Mouse (Mus musculus) adrenal gland, adult 18-20 months (tissue): ENCODE measurements around the gene Fcrl6. TPM values are rescaled to one million over a fixed set of nuclear protein-coding genes. Genes with fewer than 3 reads are reported as not detected.
A peak's percentile ranks its signal among the peaks of the same experiment; 100 is the strongest.

Experiments used
- DNase-seq, 2 experiments: peaks; one replicate each; pipeline ENCODE4 v3.0.0; 2021 to 2022; ENCODE audit warnings: low spot score in 2 of 2
- total RNA-seq, 2 experiments: library from RNA; stranded (reverse); gene quantifications; 1 replicate in 1 of 2; 2 replicates in 1 of 2; pipeline ENCODE4 v1.2.3; 2021

The Fcrl6 gene
- total RNA-seq, 2 experiments from 2014 or later = not detected

DNA sequence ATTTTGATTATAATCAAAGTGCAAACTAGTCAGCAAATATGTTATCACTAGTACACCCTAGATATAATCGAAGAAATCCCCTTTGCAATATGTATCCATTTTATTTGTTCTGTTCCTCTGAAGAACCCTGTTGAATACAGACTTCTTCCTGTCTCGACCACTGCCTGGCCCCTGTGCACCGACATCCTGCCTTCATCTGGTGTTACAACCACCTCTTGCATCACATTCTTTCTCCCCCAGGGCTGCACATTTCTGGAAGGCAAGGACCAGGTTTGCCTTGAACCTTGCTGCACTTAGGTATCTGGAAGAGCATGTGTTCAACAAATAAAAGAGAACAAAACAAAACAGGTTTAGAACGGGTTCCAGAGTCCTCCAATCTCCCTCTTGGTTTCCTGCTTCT lies 13.1 kb upstream of the Fcrl6 start:
- DNase-seq = no peak

DNA sequence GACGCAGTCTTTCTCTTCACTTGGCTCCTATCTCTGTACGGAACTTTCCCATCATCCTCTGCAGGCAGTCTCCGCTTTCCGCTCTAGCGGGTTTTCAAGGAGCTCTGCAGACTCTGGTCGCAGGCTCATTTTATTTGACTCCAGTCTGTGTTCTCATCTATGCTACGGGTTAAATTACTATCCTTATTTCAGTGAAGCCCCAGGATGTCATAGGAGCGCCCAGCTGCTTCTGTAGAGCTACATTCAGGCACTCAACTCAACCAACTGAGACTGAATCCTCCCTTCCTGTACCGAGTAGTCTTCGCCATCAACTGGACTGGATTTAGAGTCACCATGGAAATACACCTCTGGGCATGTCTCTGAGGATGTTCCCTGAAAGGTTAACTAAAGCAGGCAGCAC lies 12.3 kb upstream of the Fcrl6 start:
- no peak for DNase-seq

DNA sequence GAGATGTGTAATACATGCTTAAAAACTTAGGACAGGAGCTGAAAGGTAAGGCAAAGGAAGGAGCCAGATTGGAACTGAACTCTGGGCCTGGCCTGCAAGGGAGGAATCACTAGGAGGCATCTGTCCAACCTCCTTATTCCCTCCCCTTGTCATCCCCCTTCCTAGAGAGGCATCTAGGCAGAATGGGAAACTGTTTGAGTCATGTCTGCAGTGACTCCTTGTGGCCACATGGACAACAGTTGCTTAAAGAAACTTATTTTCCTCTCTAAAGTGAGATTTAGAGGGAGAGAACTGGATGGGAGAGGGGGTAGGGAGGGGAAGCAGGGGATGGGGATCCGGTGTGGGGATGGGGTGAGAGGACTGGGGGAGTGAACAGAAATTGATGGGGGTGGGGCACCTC lies 10.4 kb upstream of the Fcrl6 start:
- no peak for DNase-seq

DNA sequence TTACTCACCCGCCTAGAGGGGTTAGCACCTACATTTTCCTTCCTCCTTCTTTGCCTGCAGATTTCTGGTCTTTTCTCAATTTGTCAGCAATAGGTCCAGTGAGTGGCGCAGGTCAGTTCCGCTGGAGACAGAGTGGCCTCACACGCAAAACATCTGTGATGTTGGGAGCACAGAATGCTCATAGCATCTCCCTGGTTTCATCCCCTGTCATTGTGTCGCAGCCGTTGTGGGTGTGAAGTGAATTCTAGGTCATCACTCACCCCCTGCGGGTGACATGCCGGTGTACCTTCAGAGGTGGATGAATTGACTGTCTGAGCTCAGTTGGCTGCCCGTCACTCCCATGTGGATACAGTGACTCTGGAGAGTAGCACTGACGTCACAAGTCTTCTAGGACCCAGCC lies 9.0 kb upstream of the Fcrl6 start:
- no peak for DNase-seq

DNA sequence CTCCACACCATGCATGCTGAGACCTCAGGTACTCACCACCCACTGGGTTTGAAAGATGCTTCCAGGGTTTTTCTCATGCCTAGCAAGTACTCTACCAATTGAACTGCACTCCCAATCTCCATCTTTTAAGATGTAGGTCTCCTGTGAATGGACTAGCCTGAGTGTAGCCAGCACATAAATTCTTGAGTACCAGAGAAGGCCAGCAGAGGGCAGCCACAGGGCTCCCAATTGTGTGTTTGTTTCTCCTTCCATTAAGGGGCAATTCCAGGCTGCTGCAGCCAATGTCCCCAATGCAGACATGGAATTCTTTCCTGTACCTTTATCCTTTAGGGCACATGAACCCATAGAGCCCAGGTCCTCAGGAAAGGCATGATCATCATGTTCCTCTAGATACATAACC lies 7.9 kb downstream of the Fcrl6 start:
- DNase-seq = peak in 1 of 2 experiments; percentile 40

DNA sequence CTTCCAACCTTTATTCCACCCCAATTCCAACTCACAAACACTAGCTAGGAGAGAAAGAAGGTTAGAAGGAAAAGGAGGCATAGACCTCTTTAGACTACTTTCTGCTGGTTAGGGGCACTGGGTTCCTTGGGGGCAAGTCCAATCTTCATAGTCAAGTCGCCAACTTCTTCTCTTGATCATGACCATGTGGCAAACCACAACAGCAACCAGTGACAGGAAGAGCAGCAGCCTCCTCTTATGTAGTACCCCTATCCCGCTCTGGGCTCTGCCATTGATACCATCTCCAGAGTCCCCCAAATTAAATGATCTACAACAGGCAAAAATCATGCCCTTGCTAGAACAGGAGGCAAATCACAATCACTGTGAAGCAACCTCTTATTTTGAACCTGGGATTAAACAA lies 8.4 kb downstream of the Fcrl6 start:
- no peak for DNase-seq

DNA sequence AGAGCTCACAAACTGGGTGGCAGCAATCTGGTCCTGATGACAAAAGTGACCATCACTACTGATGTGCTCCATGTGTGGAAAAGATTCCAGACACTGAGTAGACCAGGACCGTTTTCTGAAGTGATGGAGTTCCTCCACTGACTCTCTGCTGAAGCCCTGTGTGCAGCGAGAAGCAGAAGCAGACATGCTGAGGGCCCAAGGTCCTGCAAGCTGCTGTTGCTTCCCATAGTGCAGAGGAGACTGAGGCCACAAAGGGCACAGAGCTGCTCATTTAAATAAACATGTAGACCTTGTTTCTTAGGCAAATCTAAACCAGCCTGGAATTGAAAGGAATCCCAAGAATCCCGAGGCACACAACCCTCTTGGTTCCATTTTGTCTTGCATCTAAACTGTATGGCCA lies 9.0 kb downstream of the Fcrl6 start:
- no peak for DNase-seq

DNA sequence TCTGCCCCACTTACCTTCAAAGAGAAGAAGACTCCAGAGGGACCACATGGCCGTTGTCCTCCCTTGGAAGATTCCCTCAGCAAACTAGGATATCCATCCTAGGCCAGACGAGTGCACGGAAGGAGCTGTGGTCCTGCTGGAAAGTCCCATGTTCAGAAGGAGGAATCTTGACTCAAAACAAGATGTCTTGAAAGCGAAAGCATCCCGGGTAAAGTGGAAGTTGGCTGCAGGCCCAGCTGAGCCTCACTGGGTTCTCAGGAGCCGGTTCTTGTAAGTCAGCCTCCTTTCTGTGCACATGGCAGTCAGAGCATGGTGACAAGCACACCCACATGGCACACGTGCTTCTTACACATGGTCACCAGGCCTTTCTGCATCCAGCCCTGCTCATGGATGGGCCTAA lies 12.0 kb downstream of the Fcrl6 start, which contains the start of gene Slamf8:
Gene Slamf8 (minus strand): TSS at position 184 of the 400 bp plus-strand sequence.
- peak in 1 of 2 experiments; percentile 30 for DNase-seq

DNA sequence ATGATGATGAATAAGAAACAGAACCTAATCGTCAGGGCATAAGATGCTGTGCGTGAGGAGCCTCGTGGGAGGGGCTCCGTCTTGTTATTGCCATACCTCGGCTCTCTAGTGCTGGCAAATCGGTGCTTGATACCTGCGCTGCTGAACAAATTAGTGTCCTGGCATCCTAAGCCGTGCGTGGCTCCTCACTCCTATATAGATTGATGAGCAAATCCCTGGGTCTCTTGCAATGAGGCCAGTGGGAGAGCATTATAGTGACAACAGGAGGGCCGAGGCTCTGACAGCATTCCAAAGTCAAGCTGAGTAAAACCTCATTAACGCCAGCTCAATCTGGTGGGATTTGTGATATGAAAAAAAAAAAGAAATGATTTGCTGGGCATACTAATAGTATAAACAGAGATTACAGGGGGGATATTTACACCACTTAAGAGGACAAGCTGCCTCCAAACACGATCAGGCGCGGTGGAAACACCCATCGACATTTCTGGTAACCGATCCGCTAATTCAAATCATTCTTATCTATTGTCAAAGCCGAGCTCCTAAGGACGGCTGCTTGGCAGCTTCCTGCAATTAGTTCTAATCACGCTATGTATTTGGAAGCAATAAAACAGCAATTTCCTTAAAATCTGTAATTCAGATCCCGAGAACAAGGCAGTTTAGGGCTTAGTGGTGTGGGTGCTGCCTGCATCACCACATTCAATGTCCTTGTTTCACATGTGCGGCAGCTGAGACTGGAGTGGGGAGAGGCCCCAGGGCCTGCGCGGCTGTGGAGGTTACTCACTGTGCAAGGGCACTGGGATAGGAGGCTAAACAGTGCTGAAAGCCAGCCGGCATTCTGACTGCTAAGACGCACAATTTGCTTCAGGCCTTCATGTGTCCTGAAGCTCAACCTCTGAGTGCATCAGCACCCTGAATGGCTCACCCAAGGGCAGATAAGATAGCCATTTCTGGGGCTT lies 16.5 kb downstream of the Fcrl6 start:
- no peak for DNase-seq

DNA sequence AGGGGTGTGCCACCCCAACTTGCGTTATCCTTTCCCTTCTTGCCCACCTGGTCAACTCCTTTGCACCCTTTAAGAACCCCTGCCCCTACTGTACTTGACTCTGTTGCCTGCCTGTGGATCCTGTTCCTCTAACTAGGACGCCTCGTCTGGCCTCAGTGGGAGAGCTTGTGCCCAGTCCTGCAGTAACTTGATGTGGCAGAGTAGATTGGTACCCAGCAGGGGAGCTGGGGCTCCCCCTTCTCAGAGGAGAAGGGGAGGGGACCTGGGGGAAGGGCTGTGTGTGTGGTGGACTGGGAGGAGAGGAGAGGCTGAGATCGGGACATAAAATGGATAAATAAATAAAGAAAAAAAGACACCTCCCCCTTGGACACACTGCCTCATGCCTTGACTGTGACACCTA lies 17.3 kb downstream of the Fcrl6 start:
- DNase-seq = no peak

DNA sequence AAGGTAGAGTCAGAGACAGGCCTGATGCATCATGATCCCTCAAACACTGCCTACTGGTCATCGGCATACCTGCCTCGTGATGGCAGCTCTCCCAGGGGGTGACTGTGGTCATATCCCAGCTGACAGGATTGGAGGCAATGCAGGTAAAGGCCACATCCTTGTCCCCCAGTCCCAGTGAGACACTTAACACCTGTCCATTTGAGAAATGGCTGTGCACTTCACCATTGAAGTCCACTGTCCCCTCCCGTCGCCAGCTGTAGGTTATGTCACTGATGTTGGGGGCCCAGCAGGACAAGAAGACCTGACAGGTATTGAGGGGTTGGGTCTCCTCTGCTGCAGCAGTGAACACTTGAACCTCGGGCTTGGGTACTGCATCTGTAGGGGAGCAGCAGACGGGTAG lies 18.1 kb downstream of the Fcrl6 start:
- DNase-seq = peak in 1 of 2 experiments; percentile 13

DNA sequence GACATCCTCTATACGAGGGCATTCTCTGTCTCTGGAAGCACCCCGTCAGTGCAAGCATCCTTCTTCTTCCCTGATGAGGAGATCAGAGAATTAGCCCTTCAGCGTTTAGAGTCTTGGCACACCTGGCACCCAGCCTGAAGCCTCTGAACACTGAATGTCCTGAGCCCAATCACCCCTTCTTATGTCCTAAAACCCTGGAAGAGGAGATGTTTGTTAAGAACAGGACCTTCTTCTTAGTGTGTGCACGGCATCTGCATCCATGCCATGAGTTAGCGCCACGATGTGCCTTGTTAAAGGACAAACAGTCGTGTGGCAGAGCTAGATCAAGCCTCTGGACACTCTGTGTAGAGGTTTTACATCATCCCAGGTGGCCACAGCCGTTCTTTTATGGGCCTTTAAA lies 19.9 kb downstream of the Fcrl6 start:
- peak in 1 of 2 experiments; percentile 6 for DNase-seq

DNA sequence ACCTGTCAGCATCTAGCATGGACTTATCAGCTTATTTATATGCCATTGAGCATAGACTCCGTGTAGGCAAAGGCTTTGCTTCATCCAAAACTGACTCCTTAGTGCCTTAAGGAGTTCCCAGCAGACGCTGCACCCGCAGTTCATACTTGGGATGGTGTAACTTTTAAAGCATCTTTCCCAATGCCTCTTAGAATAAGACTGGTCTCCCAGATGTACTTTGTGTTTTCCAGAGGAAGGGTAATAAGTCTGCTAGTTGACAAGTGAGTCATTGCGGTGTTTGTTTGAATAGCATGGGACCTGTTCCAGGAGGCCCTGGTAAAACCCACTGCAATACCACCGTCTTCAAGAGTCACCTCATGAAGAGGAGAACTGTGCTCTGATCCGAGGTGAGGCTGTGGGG lies 22.2 kb downstream of the Fcrl6 start:
- DNase-seq = no peak

DNA sequence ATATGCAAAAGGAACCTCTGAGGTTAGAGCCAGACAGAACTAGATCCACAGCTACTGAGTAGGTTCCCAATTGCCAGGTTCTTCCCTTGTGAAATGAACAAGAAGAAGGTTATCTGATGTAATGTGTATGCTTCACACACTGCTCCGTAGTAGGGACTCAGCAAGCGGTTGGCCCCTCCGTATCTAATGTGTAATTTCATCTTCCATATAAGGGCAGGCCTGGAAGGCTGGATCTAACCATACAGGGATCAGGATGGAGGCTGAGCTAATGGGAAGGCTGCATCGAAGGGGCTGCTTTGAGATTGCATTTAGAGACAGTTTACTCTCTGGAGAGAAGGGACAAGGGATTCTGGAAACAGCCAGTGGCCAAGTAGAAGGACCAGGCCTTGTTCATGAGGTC lies 34.6 kb downstream of the Fcrl6 start:
- no peak for DNase-seq

DNA sequence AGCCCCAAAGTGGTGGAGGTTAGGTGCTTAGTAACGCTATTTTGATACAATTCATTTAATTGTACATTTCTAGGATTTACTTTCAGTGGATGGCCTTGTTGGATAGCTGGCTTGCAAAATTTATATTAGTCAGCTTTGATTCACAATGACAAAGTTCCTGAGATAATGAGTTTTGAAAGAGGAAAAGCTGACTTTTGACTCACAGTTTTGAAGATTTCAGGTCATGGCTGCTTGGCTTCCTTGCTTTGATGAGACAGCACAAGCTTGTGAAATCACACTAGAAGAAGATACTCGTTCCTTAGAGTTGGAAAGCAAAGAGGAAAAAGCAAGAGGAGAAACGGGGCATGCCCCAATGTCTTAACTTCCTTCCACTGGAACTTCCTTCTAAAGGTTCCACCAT lies 36.2 kb downstream of the Fcrl6 start:
- no peak for DNase-seq

DNA sequence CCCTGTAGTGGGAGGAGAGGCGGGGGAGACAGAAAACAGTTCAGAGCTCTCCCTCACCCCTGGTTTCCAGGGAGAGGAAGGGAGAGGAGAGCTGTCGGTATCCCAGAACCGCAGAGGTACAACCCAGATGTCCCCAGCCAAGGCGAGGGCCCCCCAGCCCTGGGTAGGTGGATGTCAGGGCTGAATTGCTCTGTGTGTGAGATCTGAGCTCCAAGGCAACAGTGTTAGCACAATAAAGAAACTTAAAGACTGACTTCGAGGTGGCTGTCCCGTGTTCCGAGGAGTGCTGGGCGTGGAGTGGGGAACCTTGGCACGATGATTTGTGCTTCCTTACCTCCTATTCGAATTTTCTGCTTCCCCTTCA lies 38.9 kb downstream of the Fcrl6 start:
- DNase-seq = no peak

DNA sequence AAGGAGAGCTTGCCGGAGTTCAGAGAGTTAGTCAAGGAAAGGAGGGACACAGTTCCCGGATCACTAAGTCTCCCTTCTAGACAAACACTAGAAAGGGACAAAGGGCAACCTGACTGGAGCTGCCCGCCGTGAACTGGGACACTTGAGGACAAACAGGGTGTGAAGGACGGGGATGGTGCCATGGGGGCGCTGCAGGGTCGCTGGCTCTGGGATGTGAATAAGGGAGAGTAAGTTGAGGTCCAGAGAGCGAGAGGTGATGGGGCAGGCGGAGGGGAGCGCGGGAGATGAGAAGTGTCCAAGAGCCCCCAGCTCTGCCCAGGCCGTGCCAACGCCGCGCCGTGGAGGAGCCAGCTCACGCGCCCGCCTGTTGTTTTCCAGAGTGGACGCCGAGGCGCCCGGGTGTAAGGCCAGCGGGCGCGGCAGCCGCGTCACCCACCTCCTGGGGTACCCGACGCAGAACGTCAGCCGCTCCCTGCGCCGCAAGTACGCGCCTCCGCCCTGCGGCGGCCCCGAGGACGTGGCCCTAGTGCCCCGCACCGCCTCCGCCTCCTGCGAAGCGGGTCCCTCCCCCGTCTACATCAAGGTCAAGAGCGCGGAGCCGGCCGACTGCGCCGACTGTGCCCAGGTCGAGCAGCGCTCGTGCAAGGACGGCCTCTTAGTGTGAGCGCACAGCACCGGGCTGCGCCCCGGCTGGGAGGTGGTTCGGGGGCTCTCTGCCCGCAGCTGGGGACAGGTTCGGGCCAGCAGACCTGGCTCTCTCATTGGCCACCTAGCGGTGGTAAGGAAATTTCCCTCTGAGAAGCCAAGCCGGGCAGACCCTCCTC lies 39.5 kb downstream of the Fcrl6 start:
- peak; percentile 70 to 83 for DNase-seq

DNA sequence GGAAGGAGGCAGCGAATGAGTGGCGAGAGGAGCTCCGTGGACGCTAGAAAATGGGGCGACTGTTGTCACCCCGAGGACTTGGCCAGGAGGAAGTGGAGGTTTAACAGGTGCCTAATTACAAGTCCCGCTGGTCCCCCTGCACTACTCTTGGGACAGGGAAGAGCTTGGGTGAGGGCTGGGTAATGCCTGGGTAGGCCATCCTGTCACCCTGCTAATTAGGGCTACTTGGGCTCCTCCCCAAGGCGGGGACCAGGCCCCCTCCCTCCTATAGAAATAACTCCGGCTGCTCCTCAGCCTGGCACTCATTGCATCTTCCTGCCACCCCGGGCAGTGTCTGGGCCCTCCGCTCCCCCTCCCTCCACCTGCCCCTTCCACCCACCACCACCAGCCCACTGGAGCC lies 46.7 kb downstream of the Fcrl6 start, which contains the start of gene Vsig8:
Gene Vsig8 (plus strand): TSS at position 301 of the 400 bp plus-strand sequence.
- no peak for DNase-seq

DNA sequence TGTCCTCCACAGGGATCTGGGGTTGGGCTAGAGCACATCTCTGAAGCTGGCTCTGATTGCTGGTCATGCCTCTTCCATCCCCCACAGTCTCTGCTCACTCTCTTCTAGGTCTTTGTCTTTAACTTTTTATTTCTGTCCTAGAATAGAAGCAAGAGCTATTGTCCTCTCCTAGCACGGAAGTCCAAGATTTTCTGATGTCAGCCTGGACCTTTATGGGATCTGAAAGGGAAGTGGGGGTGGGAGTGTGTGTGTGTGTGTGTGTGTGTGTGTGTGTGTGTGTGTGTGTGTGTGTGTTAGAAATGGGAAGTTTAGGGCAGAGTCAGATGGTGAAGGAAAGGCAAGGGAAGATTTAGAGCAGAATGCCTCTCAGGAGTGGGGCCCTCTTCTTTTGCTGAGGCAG lies 49.7 kb downstream of the Fcrl6 start:
- DNase-seq = no peak

DNA sequence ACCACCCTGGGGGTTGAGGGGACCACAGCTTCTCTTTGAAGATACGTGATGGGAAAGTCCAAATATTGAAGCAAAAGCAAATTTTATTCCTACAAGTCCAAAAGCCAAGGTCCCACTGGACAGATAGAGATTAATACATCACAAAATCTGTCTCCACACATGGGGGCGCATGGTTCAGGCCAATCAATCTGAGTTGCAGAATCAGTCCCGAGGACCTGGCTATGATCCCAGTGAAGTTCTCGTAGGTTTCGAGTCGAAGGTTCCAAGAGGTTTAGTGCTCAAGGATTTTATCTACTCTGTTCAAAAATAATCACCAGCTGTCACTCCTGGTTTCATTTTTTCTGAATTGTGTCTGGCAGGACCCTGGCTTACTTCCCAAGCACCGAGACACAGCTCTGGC lies 51.3 kb downstream of the Fcrl6 start:
- DNase-seq = no peak

DNA sequence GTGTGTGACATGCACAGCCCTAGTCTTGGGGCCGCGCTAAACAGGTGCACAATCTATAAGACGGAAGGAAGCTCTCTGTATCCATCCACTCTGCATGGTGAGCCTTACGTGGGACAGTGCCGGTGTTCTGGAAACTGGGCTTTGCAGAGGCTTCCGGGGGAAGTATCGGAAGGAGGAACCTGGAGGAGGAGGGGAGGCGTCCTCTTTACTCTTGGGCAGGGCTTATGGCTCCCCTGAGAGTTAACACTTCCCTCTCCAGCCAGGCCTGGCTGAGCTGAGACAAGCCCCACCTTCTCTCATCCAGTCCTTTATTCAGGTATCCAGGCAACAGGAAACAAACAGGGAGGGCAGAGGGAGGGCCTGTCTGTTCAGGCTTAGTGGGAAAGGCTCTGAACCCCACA lies 51.8 kb downstream of the Fcrl6 start:
- DNase-seq = no peak

DNA sequence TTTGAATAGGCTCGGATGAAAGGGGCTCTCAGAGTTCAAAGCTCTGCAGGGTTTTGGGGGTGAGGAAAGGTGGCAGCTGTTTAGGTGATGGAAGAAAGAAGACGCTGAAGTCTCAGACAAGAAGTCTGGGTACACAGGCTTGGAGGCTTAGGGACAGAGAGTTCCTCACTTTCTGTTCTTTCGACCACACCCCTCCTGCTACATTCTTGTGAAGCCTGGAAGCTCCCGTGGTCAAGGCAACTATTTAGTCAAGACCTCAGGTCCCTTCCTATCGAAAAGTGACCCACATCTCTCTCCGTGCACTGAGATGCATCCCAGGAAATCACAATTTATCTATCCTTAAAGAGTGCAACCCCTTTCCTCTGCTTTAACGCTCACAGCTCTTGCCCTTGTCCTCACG lies 52.6 kb downstream of the Fcrl6 start:
- DNase-seq = no peak
